Mouse (Mus musculus) spleen, adult 18-20 months (tissue): ENCODE measurements around the gene Foxd3.
"Not testable (repeated sequence)": the region's sequence is repeated elsewhere in the genome, so short reads cannot be mapped to it uniquely, and the experiment has no call there.

Experiments used
- DNase-seq, 2 experiments: peaks; one replicate each; pipeline ENCODE4 v3.0.0; 2022; ENCODE audit warnings: mixed read lengths in 2 of 2

Foxd3 gene

GRCm38 (mm10) chr4:99655937-99656604 lies at the start of gene Foxd3:
TSS of gene Foxd3 (plus strand) at chr4:99656299.
- no peak for DNase-seq

- DNase-seq: no peak
Measured at GRCm38 (mm10) chr4:99612156-99612555, 43.9 kb upstream of the Foxd3 start.

- no peak for DNase-seq
Measured at GRCm38 (mm10) chr4:99612609-99613350, 43.3 kb upstream of the Foxd3 start.

- DNase-seq: no peak
Measured at GRCm38 (mm10) chr4:99626047-99626844, 29.9 kb upstream of the Foxd3 start.

- DNase-seq: no peak
Measured at GRCm38 (mm10) chr4:99627057-99627456, 29.0 kb upstream of the Foxd3 start.

- no peak for DNase-seq
Measured at GRCm38 (mm10) chr4:99636038-99636437, 20.1 kb upstream of the Foxd3 start.

- DNase-seq: no peak
Measured at GRCm38 (mm10) chr4:99636711-99637110, 19.4 kb upstream of the Foxd3 start.

- not testable (repeated sequence) for DNase-seq
Measured at GRCm38 (mm10) chr4:99640619-99641018, 15.5 kb upstream of the Foxd3 start.

GRCm38 (mm10) chr4:99641920-99642319 lies 14.2 kb upstream of the Foxd3 start:
- DNase-seq: no peak

- no peak for DNase-seq
Measured at GRCm38 (mm10) chr4:99645560-99645959, 10.5 kb upstream of the Foxd3 start.

- DNase-seq: no peak
Measured at GRCm38 (mm10) chr4:99650088-99650944, 5.8 kb upstream of the Foxd3 start.

GRCm38 (mm10) chr4:99650945-99651690 lies 5.0 kb upstream of the Foxd3 start:
- DNase-seq: no peak

GRCm38 (mm10) chr4:99651823-99652450 lies 4.2 kb upstream of the Foxd3 start:
- DNase-seq: no peak

GRCm38 (mm10) chr4:99652576-99653210 lies 3.4 kb upstream of the Foxd3 start:
- DNase-seq: no peak

GRCm38 (mm10) chr4:99653216-99653607 lies 2.9 kb upstream of the Foxd3 start:
- DNase-seq: no peak

GRCm38 (mm10) chr4:99653608-99654221 lies 2.4 kb upstream of the Foxd3 start:
- no peak for DNase-seq

GRCm38 (mm10) chr4:99654621-99655296 lies 1.3 kb upstream of the Foxd3 start:
- DNase-seq: no peak

- no peak for DNase-seq
Measured at GRCm38 (mm10) chr4:99656605-99657429, 718 bp downstream of the Foxd3 start.

GRCm38 (mm10) chr4:99657430-99657820 lies 1.3 kb downstream of the Foxd3 start:
- DNase-seq: no peak
